Comparison of ENCODE assay signal across 23 mouse cellular contexts in genomic region chr15:86476483-86476882, GRCm38 (mm10).
DNase-seq lines count a peak whose midpoint lies in the region; ATAC-seq and TF ChIP-seq lines count a peak whose summit lies in the region.
"Had no signal": no experiment of that assay in that cellular context is flagged by ENCODE, and none has a peak within 500 bp of the region (broad histone marks: within the 10 kb centered on the region; RNA-seq: fewer than 3 reads in every experiment).

No protein-coding gene starts in this region.

- intact Hi-C loops in heart, adult 2 months (cut with DNase I): no loop called here

- no peaks in the 10 kb centered on the region for H3K79me2 ChIP-seq in heart, adult 2 months (replicated peaks; ENCODE audit: control insufficient read depth, insufficient read depth, low read length)

- TF ChIP-seq EP300 in heart, adult 2 months (IDR thresholded peaks at IDR 0.05; ENCODE audit: insufficient read depth, low read depth, low read length): no peak

- no peak overlapping the region for H3K9ac ChIP-seq in heart, adult 2 months (ENCODE audit: low read depth, low read length)
- H3K9ac ChIP-seq: limb, embryonic 13.5 days; liver, embryonic 14.5 days; lung, embryonic 15.5 days; midbrain, embryonic 12.5 days; neural tube, embryonic 13.5 days had no signal

- DNase-seq in frontal cortex, postnatal 14 days (ENCODE audit: low spot score in 2 of 2): no peak
- peak in 1 of 2 experiments; percentile 17 for DNase-seq in layer of hippocampus, adult 2 months (ENCODE audit: low spot score in 2 of 2)
- no peak for DNase-seq in layer of hippocampus, postnatal 14 days (ENCODE audit: low spot score in 2 of 2)
- peak; percentile 47 for DNase-seq in brain, adult 2 months (ENCODE audit: low read depth, low spot score)
- DNase-seq in limb, embryonic 10.5 days (ENCODE audit: low spot score): no peak
- no peak for DNase-seq in lung, postnatal 25 days (ENCODE audit: low spot score)
- DNase-seq in heart, adult 2 months: no peak
- DNase-seq: adrenal gland, postnatal 10 days; cerebellum, adult 11-12 months; cerebellum, postnatal 25 days; gastrocnemius, postnatal 36 days; kidney, postnatal 10 days; thymus, postnatal 14 days had no signal

- H3K27ac ChIP-seq in layer of hippocampus, adult 2 months: peak overlapping the region; percentile 16
- H3K27ac ChIP-seq in limb, embryonic 10.5 days: peak overlapping the region; percentile 86
- no peak overlapping the region for H3K27ac ChIP-seq in heart, adult 2 months
- H3K27ac ChIP-seq: heart, embryonic 10.5 days; liver, embryonic 14.5 days; lung, embryonic 15.5 days; macrophage; midbrain, embryonic 12.5 days had no signal

- TF ChIP-seq CTCF in layer of hippocampus, adult 2 months (conservative IDR thresholded peaks at IDR 0.05): no peak
- TF ChIP-seq CTCF in heart, adult 2 months (IDR thresholded peaks at IDR 0.05): no peak

- peaks cover 93% of the 10 kb centered on the region for H3K4me1 ChIP-seq in limb, embryonic 10.5 days
- peaks cover 4% of the 10 kb centered on the region; the same call in 1 of the 2 replicates for H3K4me1 ChIP-seq in heart, adult 2 months (ENCODE audit: control insufficient read depth, insufficient read depth, low read length)

- no peak for TF ChIP-seq POLR2A in heart, adult 2 months (IDR thresholded peaks at IDR 0.05; ENCODE audit: insufficient read depth, low read depth, low read length)

- ATAC-seq in frontal cortex, adult (ENCODE audit: low TSS enrichment): peak; percentile 18; the same call in 1 of the 2 replicates
- ATAC-seq: activated CD4-positive, CD25-positive, alpha-beta regulatory T cell, adult 4 months; CD4-positive, CD25-positive, alpha-beta regulatory T cell, adult 4 months had no signal

- no peaks in the 10 kb centered on the region for H3K9me3 ChIP-seq in limb, embryonic 10.5 days (replicated peaks)
- H3K9me3 ChIP-seq: heart, embryonic 10.5 days; limb, embryonic 13.5 days; lung, embryonic 15.5 days; midbrain, embryonic 12.5 days; neural tube, embryonic 13.5 days had no signal

- H3K27me3 ChIP-seq in limb, embryonic 10.5 days (ENCODE audit: low read depth, poor library complexity, severe bottlenecking): no peaks in the 10 kb centered on the region
- no peaks in the 10 kb centered on the region for H3K27me3 ChIP-seq in heart, adult 2 months (ENCODE audit: control insufficient read depth, insufficient read depth, low read length)
- H3K27me3 ChIP-seq: limb, embryonic 13.5 days; lung, embryonic 15.5 days; midbrain, embryonic 12.5 days had no signal

- no peaks in the 10 kb centered on the region for H3K36me3 ChIP-seq in limb, embryonic 10.5 days
- no peaks in the 10 kb centered on the region for H3K36me3 ChIP-seq in heart, adult 2 months (ENCODE audit: control insufficient read depth, insufficient read depth, low read length)
- H3K36me3 ChIP-seq: heart, embryonic 10.5 days; limb, embryonic 13.5 days; lung, embryonic 15.5 days; midbrain, embryonic 12.5 days; neural tube, embryonic 13.5 days had no signal

- WGBS in limb, embryonic 10.5 days: 89% methylated on average over 6 of the region's 6 CpGs
- WGBS in heart, adult 2 months: 80% methylated on average over 6 of the region's 6 CpGs

- H3K4me3 ChIP-seq in layer of hippocampus, adult 2 months: no peak overlapping the region
- H3K4me3 ChIP-seq in limb, embryonic 10.5 days: no peak overlapping the region
- H3K4me3 ChIP-seq in heart, adult 2 months: no peak overlapping the region
- H3K4me3 ChIP-seq: heart, embryonic 10.5 days; limb, embryonic 13.5 days; lung, embryonic 15.5 days; midbrain, embryonic 12.5 days; neural tube, embryonic 13.5 days had no signal
